Mouse (Mus musculus) heart, embryonic 13.5 days (tissue): ENCODE measurements around the gene Clint1. TPM values are rescaled to one million over a fixed set of nuclear protein-coding genes. Genes with fewer than 3 reads are reported as not detected.
A peak's percentile ranks its signal among the peaks of the same experiment; 100 is the strongest.

Experiments used
- ATAC-seq: fragments of 200-750 bp; cut with Nextera tagmentation; 2 replicates; pipeline ENCODE4 v1.8.0; 2017; ENCODE audit warnings: moderate TSS enrichment; ENCODE audit not compliant: insufficient number of reproducible peaks, low FRiP score, low TSS enrichment; ENCODE audit errors: extremely low read depth
- H3K27ac ChIP-seq: fragments of 300-500 bp; sonication (generic); replicated peaks from 2 replicates; pipeline ENCODE4 v1.5.1; 2015; ENCODE audit warnings: moderate library complexity, mild to moderate bottlenecking, inconsistent platforms
- H3K27me3 ChIP-seq: fragments of 300-500 bp; sonication (generic); replicated peaks from 2 replicates; pipeline ENCODE4 v1.6.1; 2015; ENCODE audit warnings: mild to moderate bottlenecking, inconsistent platforms
- H3K36me3 ChIP-seq: fragments of 300-500 bp; sonication (generic); 2 replicates; pipeline ENCODE4 v1.6.1; 2015; ENCODE audit warnings: mild to moderate bottlenecking, inconsistent platforms
- H3K4me1 ChIP-seq: fragments of 300-500 bp; sonication (generic); 2 replicates; pipeline ENCODE4 v1.6.1; 2015; ENCODE audit warnings: inconsistent platforms
- H3K4me2 ChIP-seq: fragments of 300-500 bp; sonication (generic); 2 replicates; pipeline ENCODE4 v1.6.1; 2015; ENCODE audit warnings: inconsistent platforms, mild to moderate bottlenecking, moderate library complexity
- H3K4me3 ChIP-seq: fragments of 300-500 bp; sonication (generic); 2 replicates; pipeline ENCODE4 v1.5.1; 2015; ENCODE audit warnings: moderate library complexity, mild to moderate bottlenecking, inconsistent platforms
- H3K9ac ChIP-seq: fragments of 300-500 bp; sonication (generic); 2 replicates; pipeline ENCODE4 v1.6.1; 2015; ENCODE audit warnings: inconsistent platforms, mild to moderate bottlenecking, moderate library complexity
- H3K9me3 ChIP-seq: fragments of 300-500 bp; sonication (generic); 2 replicates; pipeline ENCODE4 v1.6.1; 2016; ENCODE audit warnings: inconsistent platforms
- WGBS: fragments of 180-500 bp; shearing (Covaris S2); methylation state at CpG from one replicate; pipeline ENCODE4 v1.1.7; 2015; ENCODE audit warnings: mixed read lengths; 5-methylcytosine and 5-hydroxymethylcytosine counted together
- polyA plus RNA-seq: library from polyadenylated mRNA; unstranded; fragments of >200 nt; fragmentation: Nextera tagmentation; extraction: Ambion mirVana; gene quantifications from 2 replicates; pipeline ENCODE4 v1.2.1, GENCODE M21; 2015

The Clint1 gene
- polyA plus RNA-seq, 1 experiment from 2014 or later, result 50.6 TPM

- Histone ChIP-seq H3K27ac (no peak overlapping the region), H3K4me1 (no peaks in the 10 kb centered on the region), H3K9me3 (no peaks in the 10 kb centered on the region), H3K9ac (no peak overlapping the region), H3K4me3 (no peak overlapping the region), H3K4me2 (no peak overlapping the region), H3K36me3 (no peaks in the 10 kb centered on the region), H3K27me3 (no peaks in the 10 kb centered on the region)
- WGBS, result 55% methylated on average over 3 of the region's 3 CpGs
- ATAC-seq, result no peak
Observed at GRCm38 (mm10) chr11:45817996-45818395, 33.9 kb upstream of the Clint1 start.

- H3K4me1 ChIP-seq, result no peaks in the 10 kb centered on the region
- 88% methylated on average over 6 of the region's 6 CpGs for WGBS
- no peak for ATAC-seq
- H3K27ac ChIP-seq, result no peak overlapping the region
- no peak overlapping the region for H3K4me3 ChIP-seq
- no peaks in the 10 kb centered on the region for H3K27me3 ChIP-seq
- H3K4me2 ChIP-seq, result no peak overlapping the region
- H3K9me3 ChIP-seq, result no peaks in the 10 kb centered on the region
- H3K36me3 ChIP-seq, result no peaks in the 10 kb centered on the region
- no peak overlapping the region for H3K9ac ChIP-seq
Observed at GRCm38 (mm10) chr11:45820930-45821329, 30.9 kb upstream of the Clint1 start.

GRCm38 (mm10) chr11:45830112-45830511 is 21.7 kb upstream of the Clint1 start:
- ATAC-seq, result no peak

GRCm38 (mm10) chr11:45830743-45831310 is 21.0 kb upstream of the Clint1 start:
- 43% methylated on average over 9 of the region's 9 CpGs for WGBS
- peak overlapping the region; percentile 43 for H3K4me2 ChIP-seq
- H3K27me3 ChIP-seq, result no peaks in the 10 kb centered on the region

More at GRCm38 (mm10) chr11:45830112-45830511, 21.7 kb upstream of the Clint1 start:
- Histone ChIP-seq H3K9me3 (no peaks in the 10 kb centered on the region), H3K27me3 (no peaks in the 10 kb centered on the region), H3K4me3 (no peak overlapping the region), H3K4me1 (peaks cover 30% of the 10 kb centered on the region), H3K4me2 (no peak overlapping the region; the same call in 1 of the 2 replicates), H3K36me3 (no peaks in the 10 kb centered on the region), H3K27ac (peak overlapping the region; percentile 88), H3K9ac (no peak overlapping the region)

GRCm38 (mm10) chr11:45831476-45832143 is 20.2 kb upstream of the Clint1 start:
- Histone ChIP-seq H3K9ac (no peak overlapping the region), H3K4me1 (peaks cover 45% of the 10 kb centered on the region), H3K27me3 (no peaks in the 10 kb centered on the region), H3K4me2 (0 out of 2 replicates have a peak overlapping the region, but pooled peaks have one; percentile 43), H3K36me3 (no peaks in the 10 kb centered on the region), H3K9me3 (no peaks in the 10 kb centered on the region), H3K27ac (peak overlapping the region; percentile 88), H3K4me3 (no peak overlapping the region)
- WGBS, result 89% methylated on average over 15 of the region's 15 CpGs
- no peak for ATAC-seq

More at GRCm38 (mm10) chr11:45830743-45831310, 21.0 kb upstream of the Clint1 start:
- Histone ChIP-seq H3K4me3 (no peak overlapping the region), H3K9ac (no peak overlapping the region), H3K4me1 (peaks cover 38% of the 10 kb centered on the region), H3K9me3 (no peaks in the 10 kb centered on the region), H3K36me3 (no peaks in the 10 kb centered on the region), H3K27ac (peak overlapping the region; percentile 88)
- ATAC-seq, result no peak

- no peak overlapping the region for H3K9ac ChIP-seq
Observed at GRCm38 (mm10) chr11:45835625-45836255, 16.1 kb upstream of the Clint1 start.

GRCm38 (mm10) chr11:45837257-45837817 is 14.5 kb upstream of the Clint1 start:
- no peaks in the 10 kb centered on the region for H3K27me3 ChIP-seq
- no peaks in the 10 kb centered on the region for H3K9me3 ChIP-seq
- ATAC-seq, result no peak
- peaks cover 31% of the 10 kb centered on the region for H3K4me1 ChIP-seq
- H3K9ac ChIP-seq, result no peak overlapping the region
- H3K36me3 ChIP-seq, result no peaks in the 10 kb centered on the region
- H3K27ac ChIP-seq, result no peak overlapping the region
- 58% methylated on average over 5 of the region's 5 CpGs for WGBS
- no peak overlapping the region for H3K4me3 ChIP-seq
- no peak overlapping the region for H3K4me2 ChIP-seq

More at GRCm38 (mm10) chr11:45835625-45836255, 16.1 kb upstream of the Clint1 start:
- Histone ChIP-seq H3K9me3 (no peaks in the 10 kb centered on the region), H3K4me2 (no peak overlapping the region), H3K4me1 (peaks cover 45% of the 10 kb centered on the region), H3K27me3 (no peaks in the 10 kb centered on the region), H3K4me3 (no peak overlapping the region), H3K36me3 (no peaks in the 10 kb centered on the region), H3K27ac (no peak overlapping the region)
- no peak for ATAC-seq
- WGBS, result 38% methylated on average over 4 of the region's 4 CpGs

GRCm38 (mm10) chr11:45838450-45838849 is 13.4 kb upstream of the Clint1 start:
- H3K4me2 ChIP-seq, result no peak overlapping the region
- 76% methylated on average over 3 of the region's 3 CpGs for WGBS
- ATAC-seq, result no peak

GRCm38 (mm10) chr11:45840332-45840731 is 11.5 kb upstream of the Clint1 start:
- WGBS, result 79% methylated on average over 3 of the region's 3 CpGs
- no peak for ATAC-seq

More at GRCm38 (mm10) chr11:45838450-45838849, 13.4 kb upstream of the Clint1 start:
- H3K4me3 ChIP-seq, result no peak overlapping the region
- H3K9me3 ChIP-seq, result no peaks in the 10 kb centered on the region
- no peak overlapping the region for H3K27ac ChIP-seq
- H3K27me3 ChIP-seq, result no peaks in the 10 kb centered on the region
- H3K36me3 ChIP-seq, result no peaks in the 10 kb centered on the region
- H3K4me1 ChIP-seq, result peaks cover 31% of the 10 kb centered on the region
- H3K9ac ChIP-seq, result no peak overlapping the region

GRCm38 (mm10) chr11:45846008-45846407 is 5.8 kb upstream of the Clint1 start:
- H3K4me3 ChIP-seq, result no peak overlapping the region
- H3K27me3 ChIP-seq, result no peaks in the 10 kb centered on the region
- no peak overlapping the region for H3K4me2 ChIP-seq
- H3K9ac ChIP-seq, result no peak overlapping the region
- no peaks in the 10 kb centered on the region for H3K36me3 ChIP-seq
- ATAC-seq, result no peak
- H3K27ac ChIP-seq, result no peak overlapping the region
- no peaks in the 10 kb centered on the region for H3K9me3 ChIP-seq
- WGBS, result 30% methylated on average over 3 of the region's 3 CpGs
- peaks cover 6% of the 10 kb centered on the region; the same call in 1 of the 2 replicates for H3K4me1 ChIP-seq

More at GRCm38 (mm10) chr11:45840332-45840731, 11.5 kb upstream of the Clint1 start:
- no peaks in the 10 kb centered on the region for H3K36me3 ChIP-seq
- H3K9ac ChIP-seq, result no peak overlapping the region
- no peak overlapping the region for H3K27ac ChIP-seq
- no peaks in the 10 kb centered on the region for H3K27me3 ChIP-seq
- no peaks in the 10 kb centered on the region for H3K9me3 ChIP-seq
- no peak overlapping the region for H3K4me2 ChIP-seq
- no peak overlapping the region for H3K4me3 ChIP-seq
- peaks cover 21% of the 10 kb centered on the region for H3K4me1 ChIP-seq

GRCm38 (mm10) chr11:45847548-45847947 is 4.3 kb upstream of the Clint1 start:
- Histone ChIP-seq H3K4me3 (no peak overlapping the region), H3K27me3 (no peaks in the 10 kb centered on the region), H3K9me3 (no peaks in the 10 kb centered on the region), H3K9ac (no peak overlapping the region), H3K36me3 (no peaks in the 10 kb centered on the region), H3K4me2 (no peak overlapping the region), H3K4me1 (peaks cover 6% of the 10 kb centered on the region; the same call in 1 of the 2 replicates), H3K27ac (no peak overlapping the region)
- no peak for ATAC-seq
- WGBS, result 83% methylated on average over 7 of the region's 7 CpGs
